Mouse (Mus musculus): ENCODE data around the gene Erbb3. TPM values are rescaled to one million over a fixed set of nuclear protein-coding genes. Genes with fewer than 3 reads are reported as not detected.
A peak's percentile ranks its signal among the peaks of the same experiment; 100 is the strongest.

Erbb3 gene
- polyA plus RNA-seq, 1 experiment, result 26.9 TPM

DNA sequence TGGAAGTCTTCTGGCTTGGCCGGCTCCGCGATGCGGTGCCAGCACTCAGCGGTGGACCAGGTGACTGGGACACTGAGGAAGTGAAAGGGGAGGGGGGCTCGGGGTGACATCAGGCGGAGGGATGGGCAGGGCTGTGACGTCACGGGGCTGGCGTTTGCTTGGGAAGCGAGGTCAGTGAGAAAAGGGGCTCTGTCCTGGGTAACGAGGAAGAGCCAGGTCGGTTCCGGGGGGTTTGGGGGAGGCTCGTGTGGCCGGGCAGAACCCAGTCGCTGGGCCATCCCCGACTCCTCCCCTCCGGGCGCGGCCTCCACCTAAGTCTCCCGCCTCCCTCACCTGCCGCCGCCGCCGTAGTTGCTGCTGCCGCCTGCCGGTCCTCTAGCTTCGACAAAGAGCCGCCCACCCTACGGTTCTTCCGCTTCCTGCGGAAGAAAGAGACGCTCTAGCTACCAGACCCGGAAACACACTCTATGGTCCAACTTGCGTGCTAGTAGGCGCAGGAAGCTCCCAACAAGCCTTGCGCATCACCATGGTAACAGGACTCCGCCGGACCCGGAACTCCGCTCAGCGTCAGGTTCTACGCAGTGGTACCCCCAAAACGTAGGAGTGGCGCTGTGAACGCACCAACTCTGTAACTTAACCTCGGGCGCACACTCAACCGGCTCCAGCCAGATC lies 42.0 kb downstream of the Erbb3 start, which contains the start of gene Zc3h10:
Gene Zc3h10, minus strand, starts transcription at position 414 of the 672 bp plus-strand sequence.
- Histone ChIP-seq H3K4me1 (ENCODE audit: control insufficient read depth, insufficient read depth, low read length) (peaks cover 8% of the 10 kb centered on the region; the same call in 1 of the 2 replicates), H3K27me3 (replicated peaks; ENCODE audit: control insufficient read depth, insufficient read depth, low read length) (no peaks in the 10 kb centered on the region), H3K27ac (ENCODE audit: insufficient read depth, low read depth, low read length) (peak within 1 kb of the TSS; percentile 94), H3K4me3 (ENCODE audit: insufficient read depth, low read depth, low read length) (peak within 1 kb of the TSS; percentile 84), H3K36me3 (ENCODE audit: control insufficient read depth, insufficient read depth, low read length) (peaks cover 5% of the 10 kb centered on the region)
- TF ChIP-seq CTCF (conservative IDR thresholded peaks at IDR 0.05; ENCODE audit: insufficient read depth, insufficient read length, low read depth, low read length) (peak; percentile 29; the same call in 1 of the 2 replicates), POLR2A (IDR thresholded peaks at IDR 0.05; ENCODE audit: low read depth, low read length) (no peak)
- under 1% methylated on average over 50 of the region's 50 CpGs for WGBS
- peak; percentile 98 for DNase-seq

DNA sequence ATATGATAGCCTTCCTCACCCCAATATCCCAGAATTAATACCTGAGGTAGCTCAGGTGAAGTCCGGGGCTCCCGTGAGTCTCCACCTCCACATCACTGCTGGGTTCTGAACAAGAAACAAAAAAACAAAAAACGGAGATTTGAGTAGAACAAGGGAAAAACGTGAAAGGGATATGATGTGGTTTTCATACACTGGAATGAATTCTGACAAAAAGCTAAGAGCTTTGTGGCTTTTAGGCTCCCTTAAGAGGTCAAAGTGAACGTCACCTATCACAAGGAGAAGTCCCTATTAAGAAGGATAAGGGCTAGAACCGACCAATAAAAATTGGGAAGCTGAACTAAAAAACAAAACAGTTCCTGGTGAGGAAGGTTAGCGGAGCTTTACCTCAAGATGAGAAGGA lies 42.7 kb downstream of the Erbb3 start:
- H3K27me3 ChIP-seq (replicated peaks; ENCODE audit: control insufficient read depth, insufficient read depth, low read length), result no peaks in the 10 kb centered on the region
- TF ChIP-seq CTCF (conservative IDR thresholded peaks at IDR 0.05; ENCODE audit: insufficient read depth, insufficient read length, low read depth, low read length), result no peak
- TF ChIP-seq POLR2A (IDR thresholded peaks at IDR 0.05; ENCODE audit: low read depth, low read length), result no peak
- no peak for DNase-seq
- 4% methylated on average over 7 of the region's 7 CpGs for WGBS
- H3K36me3 ChIP-seq (ENCODE audit: control insufficient read depth, insufficient read depth, low read length), result peaks cover 5% of the 10 kb centered on the region
- peak overlapping the region; percentile 94 for H3K27ac ChIP-seq (ENCODE audit: insufficient read depth, low read depth, low read length)
- H3K4me3 ChIP-seq (ENCODE audit: insufficient read depth, low read depth, low read length), result peak overlapping the region; percentile 79
- peaks cover 8% of the 10 kb centered on the region; the same call in 1 of the 2 replicates for H3K4me1 ChIP-seq (ENCODE audit: control insufficient read depth, insufficient read depth, low read length)

DNA sequence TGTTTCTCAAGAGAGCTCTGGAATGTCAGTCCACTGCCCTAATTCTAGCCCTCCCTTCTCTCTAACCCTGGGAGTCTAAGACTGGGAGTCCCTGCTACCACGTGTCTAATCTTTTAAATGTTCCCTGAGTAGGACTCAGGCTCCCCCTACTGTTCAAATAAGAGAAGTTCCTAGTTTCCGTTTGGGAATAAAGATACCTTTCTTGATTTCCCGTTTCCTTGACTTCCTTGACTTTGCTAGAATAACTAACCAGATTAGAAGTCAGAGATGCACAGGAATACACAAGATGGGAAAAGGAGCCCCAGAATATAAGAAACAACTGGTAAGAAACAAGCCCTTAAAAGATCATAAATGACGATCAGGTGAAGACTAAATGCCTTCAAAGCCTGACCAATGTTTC lies 43.1 kb downstream of the Erbb3 start:
- WGBS, result 4% methylated on average over 4 of the region's 4 CpGs

DNA sequence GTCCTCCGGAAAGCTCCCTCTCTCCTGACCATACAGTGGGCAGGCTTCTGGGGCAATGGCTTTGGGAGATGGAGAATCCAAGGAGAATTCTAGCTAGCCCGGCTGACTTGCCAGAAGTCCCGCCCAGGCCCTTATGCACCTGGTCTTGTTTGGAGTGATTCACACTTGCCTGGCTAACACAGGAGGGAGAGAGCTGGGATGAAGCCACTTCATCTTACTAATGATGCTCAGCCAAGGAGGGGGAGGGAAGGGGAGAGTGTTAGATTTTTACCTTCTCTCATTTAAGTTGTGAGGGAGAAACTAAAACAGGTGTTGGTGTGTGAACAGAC lies 43.9 kb downstream of the Erbb3 start:
- Histone ChIP-seq H3K27me3 (replicated peaks; ENCODE audit: control insufficient read depth, insufficient read depth, low read length) (no peaks in the 10 kb centered on the region), H3K36me3 (ENCODE audit: control insufficient read depth, insufficient read depth, low read length) (peaks cover 5% of the 10 kb centered on the region), H3K4me1 (ENCODE audit: control insufficient read depth, insufficient read depth, low read length) (peaks cover 8% of the 10 kb centered on the region; the same call in 1 of the 2 replicates), H3K4me3 (ENCODE audit: insufficient read depth, low read depth, low read length) (no peak overlapping the region), H3K27ac (ENCODE audit: insufficient read depth, low read depth, low read length) (no peak overlapping the region)
- 82% methylated on average over 3 of the region's 3 CpGs for WGBS
- no peak for DNase-seq
- TF ChIP-seq CTCF (conservative IDR thresholded peaks at IDR 0.05; ENCODE audit: insufficient read depth, insufficient read length, low read depth, low read length), result no peak
- no peak for TF ChIP-seq POLR2A (IDR thresholded peaks at IDR 0.05; ENCODE audit: low read depth, low read length)

More for the DNA sequence above, 43.1 kb downstream of the Erbb3 start:
- DNase-seq, result peak; percentile 70
- peak overlapping the region; percentile 94; the same call in 1 of the 2 replicates for H3K27ac ChIP-seq (ENCODE audit: insufficient read depth, low read depth, low read length)
- H3K27me3 ChIP-seq (replicated peaks; ENCODE audit: control insufficient read depth, insufficient read depth, low read length), result no peaks in the 10 kb centered on the region
- H3K4me3 ChIP-seq (ENCODE audit: insufficient read depth, low read depth, low read length), result peak overlapping the region; percentile 38
- peak; percentile 26; the same call in 1 of the 2 replicates for TF ChIP-seq CTCF (conservative IDR thresholded peaks at IDR 0.05; ENCODE audit: insufficient read depth, insufficient read length, low read depth, low read length)
- no peak for TF ChIP-seq POLR2A (IDR thresholded peaks at IDR 0.05; ENCODE audit: low read depth, low read length)
- peaks cover 5% of the 10 kb centered on the region for H3K36me3 ChIP-seq (ENCODE audit: control insufficient read depth, insufficient read depth, low read length)
- peaks cover 8% of the 10 kb centered on the region; the same call in 1 of the 2 replicates for H3K4me1 ChIP-seq (ENCODE audit: control insufficient read depth, insufficient read depth, low read length)

DNA sequence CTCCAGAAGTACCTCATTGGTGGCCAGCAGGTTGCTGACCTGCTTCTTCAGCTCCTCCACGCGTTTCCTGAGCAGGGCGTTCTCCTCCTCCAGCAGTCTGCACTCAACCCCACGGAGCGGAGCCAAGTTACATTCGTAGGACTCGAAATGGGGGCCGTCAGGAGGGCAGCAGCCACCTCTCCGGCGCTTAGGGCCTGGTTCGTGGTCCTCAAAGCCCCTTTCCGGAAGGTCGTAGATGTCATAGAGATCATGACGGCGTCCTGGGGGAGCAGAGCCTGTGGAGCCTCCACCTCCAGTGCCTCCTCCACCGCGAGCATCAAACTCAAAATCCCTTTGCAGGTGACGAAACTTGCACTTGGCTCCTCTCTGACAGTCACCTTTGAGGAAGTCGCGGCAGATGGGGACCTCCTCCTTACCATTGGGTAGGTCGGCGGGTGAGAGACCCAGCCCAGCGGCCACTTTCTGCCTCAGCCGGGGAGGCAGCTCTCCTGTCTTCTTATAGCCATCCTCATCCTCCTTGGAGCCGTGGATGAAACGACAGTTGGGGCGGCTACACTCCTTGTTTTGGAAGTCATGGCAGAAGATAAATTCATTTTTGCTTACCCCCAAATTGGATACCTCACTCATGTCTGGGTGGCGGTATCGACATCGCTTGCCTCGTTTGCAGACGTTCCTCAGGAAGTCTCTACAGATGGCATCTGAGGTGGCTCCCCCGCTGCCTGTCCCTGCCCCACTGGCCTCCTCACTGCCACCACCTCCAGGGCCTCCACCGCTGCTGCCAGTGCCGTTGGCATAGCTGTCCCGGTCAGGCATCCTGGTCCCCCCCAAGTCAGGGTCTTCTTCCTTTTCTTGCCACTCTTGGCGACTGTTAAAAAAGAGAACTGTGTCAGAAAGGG lies 44.5 kb downstream of the Erbb3 start:
- Histone ChIP-seq H3K27me3 (replicated peaks; ENCODE audit: control insufficient read depth, insufficient read depth, low read length) (no peaks in the 10 kb centered on the region), H3K4me1 (ENCODE audit: control insufficient read depth, insufficient read depth, low read length) (peaks cover 8% of the 10 kb centered on the region; the same call in 1 of the 2 replicates), H3K4me3 (ENCODE audit: insufficient read depth, low read depth, low read length) (no peak overlapping the region), H3K36me3 (ENCODE audit: control insufficient read depth, insufficient read depth, low read length) (peaks cover 5% of the 10 kb centered on the region), H3K27ac (ENCODE audit: insufficient read depth, low read depth, low read length) (no peak overlapping the region)
- 93% methylated on average over 37 of the region's 37 CpGs for WGBS
- DNase-seq, result no peak
- TF ChIP-seq CTCF (conservative IDR thresholded peaks at IDR 0.05; ENCODE audit: insufficient read depth, insufficient read length, low read depth, low read length) (no peak), POLR2A (IDR thresholded peaks at IDR 0.05; ENCODE audit: low read depth, low read length) (no peak)

DNA sequence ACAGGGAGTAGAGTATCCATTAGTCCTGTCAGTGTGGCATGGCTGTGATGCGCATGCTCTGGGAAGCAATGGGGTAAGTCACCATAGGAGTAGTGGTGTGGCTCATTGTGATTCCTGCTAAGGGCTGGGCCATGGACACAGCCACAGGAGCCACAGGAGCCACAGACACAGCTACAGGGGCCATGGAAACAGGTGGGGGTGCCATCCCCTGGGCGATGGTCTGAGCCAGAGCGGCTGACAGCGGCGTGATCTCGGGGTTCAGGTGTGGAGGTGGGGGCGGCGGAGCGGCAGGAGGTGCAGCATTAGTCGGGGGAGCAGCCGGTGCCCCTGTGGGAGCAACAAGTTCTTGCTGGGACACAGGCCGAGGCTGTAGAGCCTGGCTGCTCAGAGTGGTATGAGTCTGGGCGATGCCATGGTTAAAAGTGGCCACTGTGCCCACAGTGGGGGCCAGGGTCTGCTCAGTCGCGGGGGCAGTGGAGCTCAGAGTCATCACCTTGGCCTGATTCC lies 45.2 kb downstream of the Erbb3 start:
- H3K4me3 ChIP-seq (ENCODE audit: insufficient read depth, low read depth, low read length), result no peak overlapping the region
- no peaks in the 10 kb centered on the region for H3K27me3 ChIP-seq (replicated peaks; ENCODE audit: control insufficient read depth, insufficient read depth, low read length)
- H3K27ac ChIP-seq (ENCODE audit: insufficient read depth, low read depth, low read length), result no peak overlapping the region

More for the DNA sequence above, 45.2 kb downstream of the Erbb3 start:
- no peak for TF ChIP-seq CTCF (conservative IDR thresholded peaks at IDR 0.05; ENCODE audit: insufficient read depth, insufficient read length, low read depth, low read length)
- DNase-seq, result no peak
- 94% methylated on average over 15 of the region's 15 CpGs for WGBS
- H3K4me1 ChIP-seq (ENCODE audit: control insufficient read depth, insufficient read depth, low read length), result peaks cover 5% of the 10 kb centered on the region; the same call in 1 of the 2 replicates
- peaks cover 5% of the 10 kb centered on the region for H3K36me3 ChIP-seq (ENCODE audit: control insufficient read depth, insufficient read depth, low read length)
